Mouse (Mus musculus): ENCODE measurements around the gene Plekha6. TPM values are rescaled to one million over a fixed set of nuclear protein-coding genes. Genes with fewer than 3 reads are reported as not detected.
A peak's percentile ranks its signal among the peaks of the same experiment; 100 is the strongest.

Gene Plekha6
- polyA plus RNA-seq, 1 experiment from 2014 or later: 17.4 TPM

DNA sequence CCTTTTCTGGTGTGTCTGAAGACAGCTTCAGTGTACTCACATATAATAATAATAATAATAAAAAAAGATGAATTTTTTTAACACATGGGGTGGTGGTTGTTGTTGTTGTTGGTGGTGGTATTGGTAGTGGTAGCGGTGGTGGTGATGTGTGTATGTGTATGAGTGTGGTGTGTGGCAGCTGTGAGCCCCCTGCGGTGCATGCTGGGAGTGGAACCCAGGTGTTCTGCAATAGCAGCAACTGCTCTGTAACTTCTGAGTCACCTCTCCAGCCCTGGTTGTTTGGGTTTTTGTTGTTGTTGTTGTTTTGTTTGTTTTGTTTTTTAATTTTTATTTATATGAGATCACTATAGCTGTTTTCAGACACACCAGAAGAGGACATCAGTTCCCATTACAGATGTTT lies 13.5 kb upstream of the Plekha6 start:
- WGBS: 91% methylated on average over 2 of the region's 2 CpGs
- H3K27me3 ChIP-seq (ENCODE audit: insufficient read depth, poor library complexity, severe bottlenecking): no peaks in the 10 kb centered on the region
- peaks cover 8% of the 10 kb centered on the region for H3K9me3 ChIP-seq
- H3K27ac ChIP-seq: no peak overlapping the region
- DNase-seq (ENCODE audit: low spot score): no peak
- no peak overlapping the region for H3K4me3 ChIP-seq
- H3K4me1 ChIP-seq (replicated peaks): no peaks in the 10 kb centered on the region; the same call in 1 of the 2 replicates
- H3K36me3 ChIP-seq: no peaks in the 10 kb centered on the region

DNA sequence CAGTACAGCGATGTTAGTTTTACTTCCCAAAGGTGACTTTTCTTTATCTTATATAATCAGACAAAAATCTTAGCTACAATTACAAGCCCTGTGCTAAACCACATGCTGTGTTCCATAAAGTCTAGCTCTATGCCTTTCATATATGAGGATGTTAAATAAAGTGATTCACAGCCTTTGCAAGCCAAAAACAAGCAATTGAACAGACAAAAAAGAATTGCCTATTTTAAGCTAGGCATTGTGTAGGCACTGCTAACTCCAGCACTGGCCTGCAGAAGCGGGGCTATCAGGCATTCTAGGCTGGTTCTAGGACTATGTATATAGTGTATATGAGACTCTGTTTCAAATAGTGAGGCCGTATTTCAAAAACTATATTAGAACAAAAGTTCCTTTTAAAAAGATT lies 11.8 kb upstream of the Plekha6 start:
- no peak overlapping the region for H3K4me3 ChIP-seq
- peaks cover 8% of the 10 kb centered on the region for H3K9me3 ChIP-seq
- no peak overlapping the region for H3K27ac ChIP-seq
- H3K36me3 ChIP-seq: no peaks in the 10 kb centered on the region
- 93% methylated on average over 3 of the region's 3 CpGs for WGBS
- H3K27me3 ChIP-seq (ENCODE audit: insufficient read depth, poor library complexity, severe bottlenecking): peaks cover 4% of the 10 kb centered on the region; the same call in 1 of the 2 replicates
- no peaks in the 10 kb centered on the region for H3K4me1 ChIP-seq (replicated peaks)
- no peak for DNase-seq (ENCODE audit: low spot score)

GRCm38 (mm10) chr1:133155270-133155669 lies 8.7 kb upstream of the Plekha6 start:
- Histone ChIP-seq H3K4me3 (no peak overlapping the region), H3K27ac (no peak overlapping the region), H3K36me3 (no peaks in the 10 kb centered on the region), H3K4me1 (replicated peaks) (no peaks in the 10 kb centered on the region), H3K27me3 (ENCODE audit: insufficient read depth, poor library complexity, severe bottlenecking) (peaks cover 28% of the 10 kb centered on the region), H3K9me3 (no peaks in the 10 kb centered on the region)
- WGBS: 83% methylated on average over 6 of the region's 6 CpGs
- no peak for DNase-seq (ENCODE audit: low spot score)

DNA sequence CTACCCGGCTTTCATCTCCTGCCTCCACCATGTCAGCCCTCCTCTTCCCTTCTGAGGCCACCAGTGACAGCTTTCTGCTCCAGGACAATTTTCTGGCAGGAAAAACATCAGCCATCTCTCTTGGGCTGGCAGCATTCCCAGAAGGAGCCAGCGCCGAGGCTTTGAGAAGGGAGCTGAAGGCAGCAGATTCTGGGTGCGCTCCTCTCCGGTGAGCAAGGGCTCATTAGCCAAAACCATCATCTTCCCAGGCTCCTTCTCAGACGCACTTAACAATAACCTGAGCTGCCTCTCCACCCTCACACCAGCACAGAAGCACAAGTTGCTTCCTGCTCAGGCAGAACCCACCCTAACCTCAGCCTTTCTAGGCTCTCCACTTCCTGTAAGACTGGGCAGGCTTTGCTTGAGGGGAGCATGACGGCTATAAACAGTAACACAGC lies 4.9 kb upstream of the Plekha6 start:
- H3K27me3 ChIP-seq (ENCODE audit: insufficient read depth, poor library complexity, severe bottlenecking): peaks cover 66% of the 10 kb centered on the region
- H3K36me3 ChIP-seq: no peaks in the 10 kb centered on the region
- H3K4me3 ChIP-seq: no peak overlapping the region
- WGBS: 69% methylated on average over 7 of the region's 7 CpGs
- DNase-seq (ENCODE audit: low spot score): no peak
- H3K4me1 ChIP-seq (replicated peaks): peaks cover 8% of the 10 kb centered on the region
- H3K27ac ChIP-seq: no peak overlapping the region
- H3K9me3 ChIP-seq: no peaks in the 10 kb centered on the region

DNA sequence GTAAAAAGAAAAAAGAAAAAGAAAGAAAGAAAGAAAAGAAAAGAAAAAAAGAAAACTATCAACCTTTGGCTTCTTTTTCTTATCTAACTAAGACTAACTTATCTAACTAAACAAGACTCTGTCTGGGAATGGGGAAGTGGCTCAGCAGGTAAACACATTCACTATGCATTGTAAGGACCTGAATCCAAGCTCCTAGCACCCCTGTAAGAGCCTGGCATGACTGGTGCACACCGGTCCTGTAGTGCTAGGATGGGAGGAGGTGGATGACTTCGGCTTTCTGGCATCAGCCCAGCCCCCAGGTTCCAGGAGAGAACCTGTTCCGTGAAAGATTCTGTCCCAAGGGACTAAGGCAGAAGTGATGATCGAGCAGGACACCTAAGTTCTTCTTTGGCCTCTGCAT lies 2.5 kb upstream of the Plekha6 start:
- WGBS: 70% methylated on average over 4 of the region's 4 CpGs
- peaks cover 19% of the 10 kb centered on the region for H3K4me1 ChIP-seq (replicated peaks)
- no peak for DNase-seq (ENCODE audit: low spot score)
- no peaks in the 10 kb centered on the region for H3K36me3 ChIP-seq
- no peak overlapping the region for H3K4me3 ChIP-seq
- no peaks in the 10 kb centered on the region for H3K9me3 ChIP-seq
- H3K27ac ChIP-seq: no peak overlapping the region
- H3K27me3 ChIP-seq (ENCODE audit: insufficient read depth, poor library complexity, severe bottlenecking): peaks cover 87% of the 10 kb centered on the region

GRCm38 (mm10) chr1:133162046-133162445 lies 2.0 kb upstream of the Plekha6 start:
- H3K27me3 ChIP-seq (ENCODE audit: insufficient read depth, poor library complexity, severe bottlenecking): peaks cover 90% of the 10 kb centered on the region
- no peak for DNase-seq (ENCODE audit: low spot score)
- no peaks in the 10 kb centered on the region for H3K36me3 ChIP-seq
- H3K27ac ChIP-seq: no peak overlapping the region
- no peak overlapping the region for H3K4me3 ChIP-seq
- H3K9me3 ChIP-seq: no peaks in the 10 kb centered on the region
- H3K4me1 ChIP-seq (replicated peaks): peaks cover 19% of the 10 kb centered on the region
- 70% methylated on average over 10 of the region's 10 CpGs for WGBS

GRCm38 (mm10) chr1:133162981-133163380 lies 1.0 kb upstream of the Plekha6 start:
- Histone ChIP-seq H3K36me3 (no peaks in the 10 kb centered on the region), H3K27ac (no peak overlapping the region), H3K4me1 (replicated peaks) (peaks cover 24% of the 10 kb centered on the region), H3K4me3 (peak overlapping the region; percentile 64), H3K27me3 (ENCODE audit: insufficient read depth, poor library complexity, severe bottlenecking) (peaks cover 93% of the 10 kb centered on the region), H3K9me3 (no peaks in the 10 kb centered on the region)
- peak; percentile 13 for DNase-seq (ENCODE audit: low spot score)
- WGBS: 60% methylated on average over 8 of the region's 8 CpGs

DNA sequence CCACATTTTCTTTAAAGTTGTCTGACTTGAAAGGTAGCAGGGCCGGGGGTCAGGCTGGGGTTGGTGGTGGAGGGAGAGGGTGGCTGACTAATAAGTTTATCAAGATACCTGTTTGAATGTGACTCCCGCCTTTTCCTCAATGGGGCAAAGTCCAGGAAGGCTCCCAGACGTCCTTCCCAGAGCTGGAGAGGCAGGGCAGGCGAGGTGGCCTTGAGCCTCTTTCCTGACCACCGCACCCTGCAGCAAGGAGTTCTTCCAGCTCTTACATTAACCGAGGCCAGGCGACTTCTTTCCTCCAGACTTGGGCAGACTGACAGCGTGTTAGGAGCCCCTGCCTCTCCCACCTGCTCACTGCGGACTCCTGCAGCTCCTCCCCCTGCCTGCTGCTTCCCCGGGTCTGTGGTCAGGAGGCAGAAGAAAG lies 591 bp downstream of the Plekha6 start:
- H3K27ac ChIP-seq: peak overlapping the region; percentile 84; the same call in 1 of the 2 replicates
- H3K4me1 ChIP-seq (replicated peaks): peaks cover 36% of the 10 kb centered on the region
- no peaks in the 10 kb centered on the region for H3K36me3 ChIP-seq
- H3K27me3 ChIP-seq (ENCODE audit: insufficient read depth, poor library complexity, severe bottlenecking): peaks cover 94% of the 10 kb centered on the region
- H3K4me3 ChIP-seq: peak overlapping the region; percentile 64
- H3K9me3 ChIP-seq: no peaks in the 10 kb centered on the region
- DNase-seq (ENCODE audit: low spot score): peak; percentile 47
- WGBS: under 1% methylated on average over 10 of the region's 10 CpGs

DNA sequence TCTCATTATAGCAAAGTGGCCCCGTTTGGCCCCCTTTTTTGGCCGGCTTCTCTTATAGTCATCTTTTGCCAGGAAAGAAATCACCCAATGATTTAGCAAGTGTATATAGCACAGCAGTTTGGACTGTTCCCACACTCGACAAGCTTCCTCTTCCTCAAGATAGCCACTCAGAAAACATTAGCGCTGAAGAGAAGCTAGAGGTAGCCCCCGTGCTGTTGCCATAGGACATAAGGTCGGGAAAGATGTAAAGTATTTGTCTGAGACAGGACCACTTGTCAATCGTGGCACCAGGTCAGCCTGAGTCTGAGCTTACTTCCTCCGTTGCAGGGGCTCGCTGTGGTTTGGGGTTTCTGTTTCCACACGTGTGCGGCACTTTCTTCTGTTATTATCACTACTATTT lies 1.1 kb downstream of the Plekha6 start:
- 0 out of 2 replicates have a peak overlapping the region, but pooled peaks have one; percentile 64 for H3K4me3 ChIP-seq
- H3K9me3 ChIP-seq: no peaks in the 10 kb centered on the region
- H3K4me1 ChIP-seq (replicated peaks): peaks cover 36% of the 10 kb centered on the region
- DNase-seq (ENCODE audit: low spot score): no peak
- no peak overlapping the region for H3K27ac ChIP-seq
- WGBS: 40% methylated on average over 11 of the region's 11 CpGs
- peaks cover 96% of the 10 kb centered on the region for H3K27me3 ChIP-seq (ENCODE audit: insufficient read depth, poor library complexity, severe bottlenecking)
- no peaks in the 10 kb centered on the region for H3K36me3 ChIP-seq

DNA sequence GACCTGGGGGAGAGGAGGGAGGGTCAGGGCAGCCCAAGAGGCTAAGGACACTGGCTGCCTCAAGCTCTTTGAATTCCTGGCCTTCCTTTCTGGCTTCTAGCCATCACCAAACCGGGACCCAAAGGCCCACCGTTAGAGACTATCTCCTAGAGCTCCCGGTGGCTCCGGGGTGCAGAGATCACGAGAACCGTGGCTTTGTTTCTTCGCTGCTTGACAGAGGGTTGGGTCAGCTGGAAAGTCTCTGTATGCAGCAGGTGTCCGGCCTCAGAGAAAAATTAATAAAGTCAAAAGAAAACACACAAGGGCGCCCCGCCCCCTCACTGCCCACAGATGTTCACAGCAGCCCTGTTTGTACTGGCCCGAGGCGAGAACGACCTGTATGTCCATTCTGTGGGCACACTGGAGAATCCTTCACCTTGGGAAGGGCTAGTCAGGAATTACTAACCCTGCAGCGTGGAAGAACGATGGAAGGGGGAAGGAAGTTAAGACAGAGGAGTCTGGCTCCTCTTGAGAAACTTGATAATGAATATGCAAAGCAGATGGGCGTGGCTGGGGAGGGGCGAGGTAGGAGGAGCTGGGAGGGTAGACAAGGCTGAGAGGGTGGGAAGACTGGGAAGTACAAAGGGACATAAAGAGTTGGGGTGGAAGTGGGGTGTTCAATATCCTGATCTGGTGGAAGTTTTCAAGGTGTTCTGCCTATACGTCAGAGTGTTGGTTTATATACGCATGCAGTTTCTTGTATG lies 4.5 kb downstream of the Plekha6 start:
- 48% methylated on average over 19 of the region's 19 CpGs for WGBS
- Histone ChIP-seq H3K4me1 (replicated peaks) (peaks cover 34% of the 10 kb centered on the region), H3K4me3 (peak overlapping the region; percentile 14), H3K27ac (0 out of 2 replicates have a peak overlapping the region, but pooled peaks have one; percentile 36), H3K9me3 (no peaks in the 10 kb centered on the region), H3K27me3 (ENCODE audit: insufficient read depth, poor library complexity, severe bottlenecking) (peaks cover 84% of the 10 kb centered on the region), H3K36me3 (no peaks in the 10 kb centered on the region)
- DNase-seq (ENCODE audit: low spot score): peak; percentile 30

- Histone ChIP-seq H3K9me3 (no peaks in the 10 kb centered on the region), H3K27me3 (ENCODE audit: insufficient read depth, poor library complexity, severe bottlenecking) (peaks cover 70% of the 10 kb centered on the region), H3K4me1 (replicated peaks) (peaks cover 17% of the 10 kb centered on the region), H3K36me3 (no peaks in the 10 kb centered on the region), H3K4me3 (no peak overlapping the region), H3K27ac (no peak overlapping the region)
- WGBS: 80% methylated on average over 8 of the region's 8 CpGs
- DNase-seq (ENCODE audit: low spot score): no peak
These were observed 6.2 kb downstream of the Plekha6 start for GRCm38 (mm10) chr1:133170196-133170595.

GRCm38 (mm10) chr1:133171357-133171756 lies 7.3 kb downstream of the Plekha6 start:
- no peak for DNase-seq (ENCODE audit: low spot score)
- Histone ChIP-seq H3K36me3 (no peaks in the 10 kb centered on the region), H3K4me1 (replicated peaks) (peaks cover 17% of the 10 kb centered on the region), H3K27ac (no peak overlapping the region), H3K9me3 (no peaks in the 10 kb centered on the region), H3K4me3 (no peak overlapping the region), H3K27me3 (ENCODE audit: insufficient read depth, poor library complexity, severe bottlenecking) (peaks cover 62% of the 10 kb centered on the region)
- 89% methylated on average over 9 of the region's 9 CpGs for WGBS

DNA sequence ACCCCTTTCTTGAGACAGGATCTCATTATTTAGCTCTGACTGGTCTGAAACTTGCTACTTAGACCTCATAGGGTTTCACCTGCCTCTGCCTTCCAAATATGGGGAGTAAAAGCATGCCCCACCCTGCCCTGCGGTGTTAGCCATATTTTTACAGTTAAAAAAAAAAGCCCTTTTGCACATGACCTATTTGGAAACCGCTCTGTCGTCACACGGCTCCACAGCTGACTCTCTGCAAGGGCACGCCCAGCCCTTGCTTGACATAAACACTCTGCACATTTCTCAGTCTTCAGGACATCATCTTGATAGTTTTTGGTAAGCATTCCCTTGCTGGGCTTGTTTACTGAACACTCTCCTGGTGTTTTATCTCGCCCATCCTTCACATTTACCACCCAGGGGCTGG lies 11.1 kb downstream of the Plekha6 start:
- Histone ChIP-seq H3K36me3 (no peaks in the 10 kb centered on the region), H3K4me3 (no peak overlapping the region), H3K9me3 (no peaks in the 10 kb centered on the region), H3K4me1 (replicated peaks) (0 out of 2 replicates have a peak, but pooled peaks cover 4% of the 10 kb centered on the region), H3K27me3 (ENCODE audit: insufficient read depth, poor library complexity, severe bottlenecking) (peaks cover 46% of the 10 kb centered on the region), H3K27ac (no peak overlapping the region)
- 77% methylated on average over 6 of the region's 6 CpGs for WGBS
- DNase-seq (ENCODE audit: low spot score): no peak

Data from hindbrain, embryonic 10.5 days (tissue).